Mouse (Mus musculus): Measurements from ENCODE around the gene I0C0044D17Rik. TPM values are rescaled to one million over a fixed set of nuclear protein-coding genes. Genes with fewer than 3 reads are reported as not detected.

I0C0044D17Rik gene
- not detected for total RNA-seq (2023)

DNA sequence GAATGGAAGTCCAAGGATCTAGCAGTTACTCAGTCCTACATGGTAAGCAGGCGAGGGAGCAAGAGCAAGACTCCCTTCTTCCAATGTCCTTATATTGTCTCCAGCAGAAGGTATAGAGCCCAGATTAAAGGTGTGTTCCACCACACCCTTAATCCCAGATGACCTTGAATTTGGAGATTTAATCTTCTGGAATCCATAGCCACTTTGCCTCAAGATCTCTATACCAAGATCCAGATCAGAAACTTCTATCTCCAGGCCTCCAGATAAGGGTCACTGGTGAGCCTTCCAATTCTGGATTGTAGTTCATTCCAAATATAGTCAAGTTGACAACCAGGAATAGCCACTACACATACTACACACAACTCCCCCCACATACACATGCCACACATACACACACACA is at the start of gene I0C0044D17Rik:
Gene I0C0044D17Rik (minus strand): TSS at position 101 of the 400 bp plus-strand sequence.

GRCm38 (mm10) chr4:98817184-98817911 is 6.3 kb downstream of the I0C0044D17Rik start, which contains the start of gene Kank4:
TSS of gene Kank4 (minus strand) at chr4:98817537.

Other genes starting within 250 kb of the I0C0044D17Rik start
- not detected for gene L1td1, start 97.1 kb downstream of the I0C0044D17Rik start, total RNA-seq (2023)
- not detected for gene Kank4, start 6.3 kb downstream of the I0C0044D17Rik start, total RNA-seq (2023)
- gene Usp1, start 100.0 kb upstream of the I0C0044D17Rik start, total RNA-seq (2023) = 10 to 100 TPM; 50.2 to 52.3 TPM
- not detected for gene Angptl3, start 207.1 kb upstream of the I0C0044D17Rik start, total RNA-seq (2023)

Measured in B cell, adult 67 days (primary cell).